Mouse (Mus musculus) lung, embryonic 16.5 days (tissue): ENCODE data around the gene Znrf3. TPM values are rescaled to one million over a fixed set of nuclear protein-coding genes. Genes with fewer than 3 reads are reported as not detected.

Experiments
- ATAC-seq: fragments of 200-750 bp; cut with Nextera tagmentation; 2 replicates; pipeline ENCODE4 v1.8.0; 2017; ENCODE audit warnings: low read depth, mild to moderate bottlenecking, moderate library complexity
- H3K27ac ChIP-seq: fragments of 300-500 bp; sonication (generic); 2 replicates; pipeline ENCODE4 v1.5.1; 2014; ENCODE audit warnings: mild to moderate bottlenecking, control low read depth, low read length
- H3K27me3 ChIP-seq: fragments of 300-500 bp; sonication (generic); 2 replicates; pipeline ENCODE4 v1.6.1; 2014; ENCODE audit warnings: low read depth, low read length, mixed read lengths; ENCODE audit not compliant: control insufficient read depth, insufficient read depth
- H3K36me3 ChIP-seq: fragments of 300-500 bp; sonication (generic); 2 replicates; pipeline ENCODE4 v1.6.1; 2014; ENCODE audit warnings: low read length; ENCODE audit not compliant: control insufficient read depth, insufficient read depth
- H3K4me1 ChIP-seq: fragments of 300-500 bp; sonication (generic); replicated peaks from 2 replicates; pipeline ENCODE4 v1.6.1; 2014; ENCODE audit warnings: low read length, mixed read lengths; ENCODE audit not compliant: control insufficient read depth, insufficient read depth
- H3K4me2 ChIP-seq: fragments of 300-500 bp; sonication (generic); 2 replicates; pipeline ENCODE4 v1.6.1; 2014; ENCODE audit warnings: low read depth, low read length, control low read depth
- H3K4me3 ChIP-seq: fragments of 300-500 bp; sonication (generic); 2 replicates; pipeline ENCODE4 v1.5.1; 2014; ENCODE audit warnings: mild to moderate bottlenecking, low read length, control low read depth
- H3K9ac ChIP-seq: fragments of 300-500 bp; sonication (generic); 2 replicates; pipeline ENCODE4 v1.6.1; 2014; ENCODE audit warnings: low read length, control low read depth
- H3K9me3 ChIP-seq: fragments of 300-500 bp; sonication (generic); 2 replicates; pipeline ENCODE4 v1.6.1; 2016; ENCODE audit warnings: low read length; ENCODE audit not compliant: control insufficient read depth
- WGBS: fragments of 180-500 bp; shearing (Covaris S2); extraction: QIAGEN DNeasy Blood & Tissue Kit; methylation state at CpG from one replicate; pipeline ENCODE4 v1.1.7; 2014; 5-methylcytosine and 5-hydroxymethylcytosine counted together
- polyA plus RNA-seq: library from polyadenylated mRNA; unstranded; fragments of >200 nt; fragmentation: Nextera tagmentation; extraction: Ambion mirVana; gene quantifications from 2 replicates; pipeline ENCODE4 v1.2.1, GENCODE M21; 2015

Gene Znrf3
- polyA plus RNA-seq, 1 experiment from 2014 or later, result 17.2 TPM

DNA sequence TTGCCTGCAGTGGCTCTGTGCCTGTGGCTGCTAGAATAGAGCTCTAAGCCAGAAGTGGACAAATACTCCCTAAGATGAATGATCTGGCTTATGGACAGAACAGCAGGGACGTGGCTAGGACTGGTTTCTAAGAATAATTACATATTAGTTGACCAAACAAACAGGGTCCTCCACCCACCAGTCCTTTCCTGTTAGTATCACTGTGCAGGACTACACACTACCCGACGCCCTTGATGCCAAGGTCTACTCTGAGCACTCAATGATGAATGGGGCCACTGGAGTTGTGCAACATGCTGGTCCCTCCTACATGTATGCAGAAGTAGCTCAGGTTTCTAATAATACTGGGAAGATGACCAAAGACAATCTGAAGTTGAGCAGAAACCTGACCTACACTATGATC is 64.4 kb downstream of the Znrf3 start:
- peak; percentile 66 for ATAC-seq
- Histone ChIP-seq H3K9ac (no peak overlapping the region), H3K4me3 (no peak overlapping the region), H3K36me3 (no peaks in the 10 kb centered on the region), H3K9me3 (no peaks in the 10 kb centered on the region), H3K27me3 (no peaks in the 10 kb centered on the region), H3K4me1 (peaks cover 21% of the 10 kb centered on the region), H3K27ac (no peak overlapping the region), H3K4me2 (no peak overlapping the region)
- 33% methylated on average over 3 of the region's 3 CpGs for WGBS

DNA sequence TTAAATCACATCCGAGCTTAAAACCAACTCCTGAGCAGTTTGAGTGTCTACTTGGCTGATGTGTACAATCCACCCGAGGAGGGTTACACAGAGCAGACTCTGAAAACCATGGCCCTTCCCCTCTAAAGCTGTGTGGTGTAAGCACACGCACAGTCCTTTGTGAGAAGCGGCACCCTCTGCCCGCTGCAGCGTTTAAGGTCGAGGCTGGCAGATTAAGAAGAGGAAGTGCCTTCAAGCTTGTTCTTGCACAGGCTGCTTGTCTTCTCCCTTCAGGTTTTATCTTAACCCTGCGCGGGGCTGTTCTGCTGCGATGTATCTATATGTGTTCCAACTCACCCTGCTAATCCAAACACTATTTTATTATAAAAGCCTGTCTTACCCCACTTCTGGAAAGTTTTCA is 75.5 kb downstream of the Znrf3 start:
- Histone ChIP-seq H3K4me3 (no peak overlapping the region), H3K9me3 (no peaks in the 10 kb centered on the region), H3K36me3 (no peaks in the 10 kb centered on the region), H3K4me2 (no peak overlapping the region), H3K4me1 (peaks cover 12% of the 10 kb centered on the region), H3K27me3 (no peaks in the 10 kb centered on the region), H3K9ac (no peak overlapping the region), H3K27ac (peak overlapping the region; percentile 18; the same call in 1 of the 2 replicates)
- no peak for ATAC-seq
- 43% methylated on average over 10 of the region's 10 CpGs for WGBS

DNA sequence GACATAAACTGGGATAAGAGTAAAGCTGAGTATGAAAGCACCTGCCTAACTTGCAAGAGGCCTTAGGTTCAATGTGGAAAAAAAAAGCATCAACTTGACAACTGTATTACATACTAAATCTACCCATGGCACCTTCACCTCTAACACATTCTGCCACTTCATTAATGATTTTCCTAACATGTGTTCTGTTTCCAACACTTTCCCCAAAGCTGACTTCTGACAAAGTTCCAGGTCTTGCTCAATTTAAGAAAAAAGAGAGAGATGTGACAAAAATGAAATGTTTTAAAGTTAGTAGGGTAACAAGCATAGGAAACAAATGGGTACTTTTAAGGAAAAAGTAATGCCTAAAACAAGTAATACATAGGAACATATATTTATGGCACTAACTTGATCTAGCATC is 76.2 kb downstream of the Znrf3 start:
- no peak overlapping the region for H3K27ac ChIP-seq
- H3K4me3 ChIP-seq, result no peak overlapping the region
- H3K4me1 ChIP-seq, result peaks cover 12% of the 10 kb centered on the region
- 0 out of 2 replicates have a peak, but pooled peaks have one; percentile 36 for ATAC-seq
- no peak overlapping the region for H3K9ac ChIP-seq
- no peak overlapping the region for H3K4me2 ChIP-seq
- no peaks in the 10 kb centered on the region for H3K27me3 ChIP-seq
- H3K9me3 ChIP-seq, result no peaks in the 10 kb centered on the region
- H3K36me3 ChIP-seq, result no peaks in the 10 kb centered on the region

- ATAC-seq, result no peak
Observed at GRCm38 (mm10) chr11:5355266-5355764, 89.3 kb downstream of the Znrf3 start.

GRCm38 (mm10) chr11:5354753-5355152 is 89.9 kb downstream of the Znrf3 start:
- Histone ChIP-seq H3K9me3 (no peaks in the 10 kb centered on the region), H3K36me3 (no peaks in the 10 kb centered on the region), H3K4me3 (no peak overlapping the region), H3K4me2 (no peak overlapping the region), H3K9ac (no peak overlapping the region), H3K27ac (no peak overlapping the region), H3K4me1 (no peaks in the 10 kb centered on the region), H3K27me3 (no peaks in the 10 kb centered on the region)
- ATAC-seq, result peak; percentile 84
- whole genome bisulfite sequencing, result 59% methylated on average over 1 of the region's 1 CpGs

More at GRCm38 (mm10) chr11:5355266-5355764, 89.3 kb downstream of the Znrf3 start:
- Histone ChIP-seq H3K36me3 (no peaks in the 10 kb centered on the region), H3K27ac (no peak overlapping the region), H3K4me3 (no peak overlapping the region), H3K27me3 (no peaks in the 10 kb centered on the region), H3K4me2 (no peak overlapping the region), H3K9ac (no peak overlapping the region), H3K4me1 (no peaks in the 10 kb centered on the region), H3K9me3 (no peaks in the 10 kb centered on the region)
- WGBS, result 89% methylated on average over 2 of the region's 2 CpGs

- Histone ChIP-seq H3K4me2 (no peak overlapping the region), H3K4me3 (no peak overlapping the region), H3K9ac (no peak overlapping the region), H3K36me3 (no peaks in the 10 kb centered on the region), H3K27ac (no peak overlapping the region), H3K27me3 (no peaks in the 10 kb centered on the region), H3K9me3 (no peaks in the 10 kb centered on the region), H3K4me1 (peaks cover 2% of the 10 kb centered on the region; the same call in 1 of the 2 replicates)
- ATAC-seq, result no peak
Observed at GRCm38 (mm10) chr11:5353032-5353431, 91.6 kb downstream of the Znrf3 start.

- Histone ChIP-seq H3K4me2 (no peak overlapping the region), H3K36me3 (no peaks in the 10 kb centered on the region), H3K4me1 (peaks cover 17% of the 10 kb centered on the region), H3K9ac (no peak overlapping the region), H3K27ac (no peak overlapping the region), H3K4me3 (no peak overlapping the region), H3K27me3 (no peaks in the 10 kb centered on the region), H3K9me3 (no peaks in the 10 kb centered on the region)
- ATAC-seq, result no peak
- 75% methylated on average over 5 of the region's 5 CpGs for WGBS
Observed at GRCm38 (mm10) chr11:5349483-5349882, 95.2 kb downstream of the Znrf3 start.

GRCm38 (mm10) chr11:5346845-5347640 is 97.6 kb downstream of the Znrf3 start:
- H3K36me3 ChIP-seq, result no peaks in the 10 kb centered on the region
- H3K4me2 ChIP-seq, result no peak overlapping the region
- WGBS, result 20% methylated on average over 4 of the region's 4 CpGs
- H3K4me3 ChIP-seq, result no peak overlapping the region
- no peak overlapping the region for H3K9ac ChIP-seq
- ATAC-seq, result 0 out of 2 replicates have a peak, but pooled peaks have one; percentile 45
- peak overlapping the region; percentile 28 for H3K27ac ChIP-seq
- H3K9me3 ChIP-seq, result no peaks in the 10 kb centered on the region
- peaks cover 19% of the 10 kb centered on the region for H3K4me1 ChIP-seq
- no peaks in the 10 kb centered on the region for H3K27me3 ChIP-seq

- 80% methylated on average over 4 of the region's 4 CpGs for WGBS
- H3K4me1 ChIP-seq, result peaks cover 19% of the 10 kb centered on the region
Observed at GRCm38 (mm10) chr11:5343748-5344147, 100.9 kb downstream of the Znrf3 start.

More at GRCm38 (mm10) chr11:5343748-5344147, 100.9 kb downstream of the Znrf3 start:
- Histone ChIP-seq H3K27ac (no peak overlapping the region), H3K4me2 (no peak overlapping the region), H3K27me3 (no peaks in the 10 kb centered on the region), H3K9ac (no peak overlapping the region), H3K36me3 (no peaks in the 10 kb centered on the region), H3K4me3 (no peak overlapping the region), H3K9me3 (no peaks in the 10 kb centered on the region)
- ATAC-seq, result no peak
